10 mouse cellular contexts compared by ENCODE assay signal in genomic region chr16:35462955-35463354, GRCm38 (mm10). TPM values are rescaled to one million over a fixed set of nuclear protein-coding genes. Genes with fewer than 3 reads are reported as not detected.
"Had no signal": no experiment of that assay in that cellular context is flagged by ENCODE, and none has a peak within 500 bp of the region (broad histone marks: within the 10 kb centered on the region; RNA-seq: fewer than 3 reads in every experiment).

No protein-coding gene starts in this region.

- DNase-seq: lung, adult 2 months; lung, postnatal 14 days; lung, postnatal 36 days; midbrain, embryonic 14.5 days; right cerebral cortex, postnatal 14 days; thymus, adult 2 months; thymus, postnatal 25 days; thymus, postnatal 4 days had no signal

RNA-seq across cellular contexts. Expression of gene Pdia5, which starts 27.7 kb away (rescaled TPM):
- total RNA-seq: monocyte, adult 5-6 weeks; neutrophil, adult 5-6 weeks had no signal
